Mouse (Mus musculus) testis, adult 2 months (tissue): ENCODE results near the gene Mapk14. TPM values are rescaled to one million over a fixed set of nuclear protein-coding genes. Genes with fewer than 3 reads are reported as not detected.
A peak's percentile ranks its signal among the peaks of the same experiment; 100 is the strongest.

Source experiments
- H3K27ac ChIP-seq: fragments of 200-500 bp; 2 replicates; pipeline ENCODE4 v1.5.1; 2012; ENCODE audit warnings: low read depth, low read length; ENCODE audit not compliant: control insufficient read depth, insufficient read depth
- H3K27me3 ChIP-seq: fragments of 200-500 bp; 2 replicates; pipeline ENCODE4 v1.6.1; 2012; ENCODE audit warnings: mild to moderate bottlenecking, low read length, moderate library complexity; ENCODE audit not compliant: control insufficient read depth, insufficient read depth
- H3K36me3 ChIP-seq: fragments of 200-500 bp; 2 replicates; pipeline ENCODE4 v1.6.1; 2012; ENCODE audit warnings: mild to moderate bottlenecking, low read length; ENCODE audit not compliant: control insufficient read depth, insufficient read depth
- H3K4me1 ChIP-seq: fragments of 200-500 bp; 2 replicates; pipeline ENCODE4 v1.6.1; 2012; ENCODE audit warnings: low read length; ENCODE audit not compliant: control insufficient read depth, insufficient read depth
- H3K4me3 ChIP-seq: fragments of 200-500 bp; 2 replicates; pipeline ENCODE4 v1.5.1; 2012; ENCODE audit warnings: low read depth, mild to moderate bottlenecking, low read length, moderate library complexity, mixed read lengths; ENCODE audit not compliant: control insufficient read depth
- CTCF ChIP-seq: fragments of 200-500 bp; IDR thresholded peaks from 2 replicates; pipeline ENCODE4 v1.5.1; 2012; ENCODE audit warnings: low read depth, mild to moderate bottlenecking, inconsistent platforms, low read length, moderate library complexity; ENCODE audit not compliant: control insufficient read depth, insufficient read depth, insufficient replicate concordance
- POLR2A ChIP-seq: fragments of 200-500 bp; IDR thresholded peaks from 2 replicates; pipeline ENCODE4 v1.6.1; 2012; ENCODE audit warnings: low read depth, mild to moderate bottlenecking, inconsistent platforms, low read length, moderate library complexity; ENCODE audit not compliant: control insufficient read depth
- polyA plus RNA-seq: library from polyadenylated mRNA; depleted of rRNA; stranded (reverse); fragments of >200 nt; gene quantifications from 2 replicates; pipeline ENCODE4 v1.2.3, GENCODE M21; 2012

Mapk14 gene
- polyA plus RNA-seq, 1 experiment = 14.2 TPM

GRCm38 (mm10) chr17:28698672-28699071 lies 7.5 kb downstream of the Mapk14 start:
- H3K27me3 ChIP-seq = no peaks in the 10 kb centered on the region
- peaks cover 7% of the 10 kb centered on the region for H3K4me1 ChIP-seq
- H3K27ac ChIP-seq = no peak overlapping the region
- no peak for TF ChIP-seq POLR2A
- TF ChIP-seq CTCF = no peak
- no peak overlapping the region for H3K4me3 ChIP-seq
- H3K36me3 ChIP-seq = no peaks in the 10 kb centered on the region

DNA sequence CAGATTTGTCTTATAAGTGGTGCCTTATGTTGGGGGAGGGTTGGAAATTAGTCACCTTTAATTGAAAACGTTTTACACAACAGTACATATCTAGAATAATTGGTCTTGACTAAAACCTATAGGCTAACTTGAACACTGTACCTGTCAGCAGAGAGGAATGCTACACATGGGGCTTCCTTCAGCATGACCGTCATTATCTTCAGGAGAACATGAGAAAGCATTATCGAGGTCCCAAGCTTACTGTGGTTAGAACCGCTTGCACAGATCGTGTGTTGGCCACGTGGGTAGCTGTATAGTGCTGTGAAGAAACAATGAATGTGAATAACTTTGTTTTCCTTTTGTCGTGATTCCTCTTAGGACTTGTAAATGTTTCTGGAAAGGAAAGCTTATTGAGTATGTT lies 8.7 kb downstream of the Mapk14 start:
- Histone ChIP-seq H3K4me3 (no peak overlapping the region), H3K27ac (no peak overlapping the region), H3K27me3 (no peaks in the 10 kb centered on the region), H3K36me3 (no peaks in the 10 kb centered on the region), H3K4me1 (peaks cover 7% of the 10 kb centered on the region)
- TF ChIP-seq POLR2A = no peak
- no peak for TF ChIP-seq CTCF

DNA sequence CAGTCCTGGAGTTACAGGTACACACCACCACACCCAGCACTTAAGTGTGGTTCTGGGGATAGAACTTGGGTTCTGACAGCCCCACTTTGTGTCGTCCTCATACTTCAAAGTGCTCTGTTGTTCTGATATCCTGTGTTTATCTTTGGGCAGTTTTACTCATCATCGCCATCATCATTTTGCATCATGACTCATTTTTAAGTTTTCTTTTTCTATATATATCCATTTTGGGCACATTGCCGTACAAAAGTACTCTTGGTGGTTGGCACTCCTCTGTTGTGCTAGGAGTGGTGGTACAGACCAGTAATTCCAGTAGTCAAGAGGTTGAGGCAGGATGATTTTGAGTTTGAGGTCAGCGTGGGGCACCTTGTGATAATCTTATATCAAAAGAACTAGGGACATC lies 10.0 kb downstream of the Mapk14 start:
- Histone ChIP-seq H3K27ac (no peak overlapping the region), H3K4me3 (no peak overlapping the region), H3K4me1 (peaks cover 7% of the 10 kb centered on the region), H3K36me3 (no peaks in the 10 kb centered on the region), H3K27me3 (no peaks in the 10 kb centered on the region)
- TF ChIP-seq CTCF = no peak
- TF ChIP-seq POLR2A = no peak

DNA sequence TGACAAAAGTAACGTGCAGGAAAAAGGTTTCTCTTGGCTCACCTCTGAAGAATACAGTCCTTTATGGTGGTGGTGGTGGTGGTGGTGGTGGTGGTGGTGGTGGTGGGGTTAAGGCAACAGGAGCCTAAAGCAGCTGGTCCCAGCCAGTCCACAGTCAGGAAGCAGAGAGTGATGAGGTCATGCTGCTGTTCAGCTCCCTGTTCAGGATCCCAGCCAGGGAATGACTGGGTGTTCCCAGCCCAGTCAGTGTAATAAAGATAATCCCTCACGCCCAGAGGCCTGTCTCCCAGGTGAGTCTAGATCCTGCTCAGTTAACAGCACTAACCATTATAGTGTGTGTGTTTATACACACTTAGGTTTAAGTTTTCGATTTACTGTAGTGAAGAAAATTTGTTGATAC lies 10.6 kb downstream of the Mapk14 start:
- Histone ChIP-seq H3K27ac (no peak overlapping the region), H3K4me1 (peaks cover 7% of the 10 kb centered on the region), H3K27me3 (no peaks in the 10 kb centered on the region), H3K4me3 (no peak overlapping the region), H3K36me3 (no peaks in the 10 kb centered on the region)
- no peak for TF ChIP-seq POLR2A
- no peak for TF ChIP-seq CTCF

- Histone ChIP-seq H3K36me3 (no peaks in the 10 kb centered on the region), H3K4me3 (peak overlapping the region; percentile 24; the same call in 1 of the 2 replicates), H3K27ac (no peak overlapping the region), H3K4me1 (peaks cover 2% of the 10 kb centered on the region), H3K27me3 (no peaks in the 10 kb centered on the region)
- TF ChIP-seq POLR2A (no peak), CTCF (no peak)
These were observed 11.5 kb downstream of the Mapk14 start for GRCm38 (mm10) chr17:28702646-28703045.

- Histone ChIP-seq H3K27ac (no peak overlapping the region), H3K27me3 (no peaks in the 10 kb centered on the region), H3K4me1 (no peaks in the 10 kb centered on the region), H3K36me3 (no peaks in the 10 kb centered on the region), H3K4me3 (no peak overlapping the region)
- TF ChIP-seq POLR2A (no peak), CTCF (no peak)
These were observed 15.6 kb downstream of the Mapk14 start for GRCm38 (mm10) chr17:28706697-28707096.

- TF ChIP-seq CTCF (no peak), POLR2A (no peak)
- Histone ChIP-seq H3K4me3 (no peak overlapping the region), H3K4me1 (no peaks in the 10 kb centered on the region), H3K27me3 (no peaks in the 10 kb centered on the region), H3K27ac (no peak overlapping the region), H3K36me3 (no peaks in the 10 kb centered on the region)
These were observed 16.1 kb downstream of the Mapk14 start for GRCm38 (mm10) chr17:28707136-28707627.

DNA sequence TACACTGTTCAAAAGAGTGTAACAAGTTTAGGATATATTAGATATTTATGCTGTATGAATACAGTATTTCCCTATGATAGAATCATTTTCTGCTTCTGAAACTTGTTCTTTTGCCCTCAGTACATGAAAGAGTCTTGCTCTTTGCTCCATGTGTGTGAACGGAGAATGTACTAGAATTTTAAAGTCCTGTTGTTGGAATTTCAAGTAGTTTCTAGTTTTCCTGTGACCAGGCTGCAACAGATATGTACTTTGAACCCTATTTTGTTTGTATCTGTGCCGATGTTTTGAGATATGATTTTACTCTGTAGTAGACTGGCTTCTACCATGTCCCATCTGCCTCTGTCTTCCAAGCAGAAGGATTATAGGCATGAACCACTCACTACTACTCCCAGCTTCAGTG lies 16.7 kb downstream of the Mapk14 start:
- H3K36me3 ChIP-seq = no peaks in the 10 kb centered on the region
- H3K27me3 ChIP-seq = no peaks in the 10 kb centered on the region
- no peak for TF ChIP-seq CTCF
- TF ChIP-seq POLR2A = no peak
- H3K4me3 ChIP-seq = no peak overlapping the region
- no peaks in the 10 kb centered on the region for H3K4me1 ChIP-seq
- no peak overlapping the region for H3K27ac ChIP-seq
